Mouse (Mus musculus): ENCODE results near the gene Arhgap10. TPM values are rescaled to one million over a fixed set of nuclear protein-coding genes. Genes with fewer than 3 reads are reported as not detected.
A peak's percentile ranks its signal among the peaks of the same experiment; 100 is the strongest.

The Arhgap10 gene
- polyA plus RNA-seq, 1 experiment = 17.6 TPM

- Histone ChIP-seq H3K79me3 (ENCODE audit: low read depth) (peaks cover 65% of the 10 kb centered on the region), H3K4me3 (ENCODE audit: insufficient read depth, poor library complexity, severe bottlenecking) (no peak overlapping the region), H3ac (ENCODE audit: control insufficient read depth, insufficient read length, low read depth) (no peak overlapping the region), H3K36me3 (ENCODE audit: control insufficient read depth, insufficient read depth) (no peaks in the 10 kb centered on the region), H3K79me2 (ENCODE audit: control insufficient read depth, insufficient read depth) (peaks cover 97% of the 10 kb centered on the region), H3K27me3 (ENCODE audit: control insufficient read depth, insufficient read depth, insufficient read length) (no peaks in the 10 kb centered on the region)
- TF ChIP-seq CTCF (IDR thresholded peaks at IDR 0.05; ENCODE audit: control insufficient read depth, insufficient read depth, insufficient read length) = no peak
- TF ChIP-seq CEBPB (IDR thresholded peaks at IDR 0.05; ENCODE audit: low read depth) = no peak
- no peak for TF ChIP-seq FOSL1 (IDR thresholded peaks at IDR 0.05; ENCODE audit: insufficient read depth, low read length, poor library complexity, severe bottlenecking)
- no peak for TF ChIP-seq MYOD1 (IDR thresholded peaks at IDR 0.05; ENCODE audit: control insufficient read depth, insufficient read length, low read depth)
- no peak for TF ChIP-seq MYOG (IDR thresholded peaks at IDR 0.05; ENCODE audit: control insufficient read depth, extremely low read depth, insufficient read length)
- TF ChIP-seq USF1 (IDR thresholded peaks at IDR 0.05; ENCODE audit: low read depth) = no peak
- no peak for TF ChIP-seq MAX (IDR thresholded peaks at IDR 0.05)
Measured at GRCm38 (mm10) chr8:77488215-77488606, 29.5 kb downstream of the Arhgap10 start.

GRCm38 (mm10) chr8:77487590-77488214, 30.1 kb downstream of the Arhgap10 start:
- H3K36me3 ChIP-seq (ENCODE audit: control insufficient read depth, insufficient read depth) = no peaks in the 10 kb centered on the region
- H3K4me3 ChIP-seq (ENCODE audit: insufficient read depth, poor library complexity, severe bottlenecking) = no peak overlapping the region
- TF ChIP-seq MYOD1 (IDR thresholded peaks at IDR 0.05; ENCODE audit: control insufficient read depth, insufficient read length, low read depth) = peak; percentile 73
- TF ChIP-seq CEBPB (IDR thresholded peaks at IDR 0.05; ENCODE audit: low read depth) = no peak
- peak; percentile 30 for TF ChIP-seq FOSL1 (IDR thresholded peaks at IDR 0.05; ENCODE audit: insufficient read depth, low read length, poor library complexity, severe bottlenecking)
- H3ac ChIP-seq (ENCODE audit: control insufficient read depth, insufficient read length, low read depth) = no peak overlapping the region
- H3K79me2 ChIP-seq (ENCODE audit: control insufficient read depth, insufficient read depth) = peaks cover 97% of the 10 kb centered on the region
- H3K27me3 ChIP-seq (ENCODE audit: control insufficient read depth, insufficient read depth, insufficient read length) = no peaks in the 10 kb centered on the region
- peaks cover 67% of the 10 kb centered on the region for H3K79me3 ChIP-seq (ENCODE audit: low read depth)

GRCm38 (mm10) chr8:77486749-77487148, 31.0 kb downstream of the Arhgap10 start:
- Histone ChIP-seq H3K27me3 (ENCODE audit: control insufficient read depth, insufficient read depth, insufficient read length) (no peaks in the 10 kb centered on the region), H3K36me3 (ENCODE audit: control insufficient read depth, insufficient read depth) (no peaks in the 10 kb centered on the region), H3K79me3 (ENCODE audit: low read depth) (peaks cover 68% of the 10 kb centered on the region), H3K79me2 (ENCODE audit: control insufficient read depth, insufficient read depth) (peaks cover 99% of the 10 kb centered on the region), H3ac (ENCODE audit: control insufficient read depth, insufficient read length, low read depth) (no peak overlapping the region), H3K4me3 (ENCODE audit: insufficient read depth, poor library complexity, severe bottlenecking) (no peak overlapping the region)
- no peak for TF ChIP-seq CTCF (IDR thresholded peaks at IDR 0.05; ENCODE audit: control insufficient read depth, insufficient read depth, insufficient read length)
- TF ChIP-seq USF1 (IDR thresholded peaks at IDR 0.05; ENCODE audit: low read depth) = no peak
- no peak for TF ChIP-seq CEBPB (IDR thresholded peaks at IDR 0.05; ENCODE audit: low read depth)
- no peak for TF ChIP-seq MYOD1 (IDR thresholded peaks at IDR 0.05; ENCODE audit: control insufficient read depth, insufficient read length, low read depth)
- no peak for TF ChIP-seq FOSL1 (IDR thresholded peaks at IDR 0.05; ENCODE audit: insufficient read depth, low read length, poor library complexity, severe bottlenecking)
- no peak for TF ChIP-seq MYOG (IDR thresholded peaks at IDR 0.05; ENCODE audit: control insufficient read depth, extremely low read depth, insufficient read length)
- no peak for TF ChIP-seq MAX (IDR thresholded peaks at IDR 0.05)

GRCm38 (mm10) chr8:77484817-77485216, 32.9 kb downstream of the Arhgap10 start:
- H3K27me3 ChIP-seq (ENCODE audit: control insufficient read depth, insufficient read depth, insufficient read length) = no peaks in the 10 kb centered on the region
- H3ac ChIP-seq (ENCODE audit: control insufficient read depth, insufficient read length, low read depth) = no peak overlapping the region
- peaks cover 73% of the 10 kb centered on the region for H3K79me3 ChIP-seq (ENCODE audit: low read depth)
- TF ChIP-seq MYOD1 (IDR thresholded peaks at IDR 0.05; ENCODE audit: control insufficient read depth, insufficient read length, low read depth) (no peak), MAX (IDR thresholded peaks at IDR 0.05) (no peak), USF1 (IDR thresholded peaks at IDR 0.05; ENCODE audit: low read depth) (no peak), CTCF (IDR thresholded peaks at IDR 0.05; ENCODE audit: control insufficient read depth, insufficient read depth, insufficient read length) (no peak), CEBPB (IDR thresholded peaks at IDR 0.05; ENCODE audit: low read depth) (no peak), MYOG (IDR thresholded peaks at IDR 0.05; ENCODE audit: control insufficient read depth, extremely low read depth, insufficient read length) (no peak), FOSL1 (IDR thresholded peaks at IDR 0.05; ENCODE audit: insufficient read depth, low read length, poor library complexity, severe bottlenecking) (no peak)
- peaks cover 100% of the 10 kb centered on the region for H3K79me2 ChIP-seq (ENCODE audit: control insufficient read depth, insufficient read depth)
- no peak overlapping the region for H3K4me3 ChIP-seq (ENCODE audit: insufficient read depth, poor library complexity, severe bottlenecking)
- no peaks in the 10 kb centered on the region for H3K36me3 ChIP-seq (ENCODE audit: control insufficient read depth, insufficient read depth)

GRCm38 (mm10) chr8:77484266-77484665, 33.5 kb downstream of the Arhgap10 start:
- Histone ChIP-seq H3K79me2 (ENCODE audit: control insufficient read depth, insufficient read depth) (peaks cover 100% of the 10 kb centered on the region), H3K4me3 (ENCODE audit: insufficient read depth, poor library complexity, severe bottlenecking) (no peak overlapping the region), H3ac (ENCODE audit: control insufficient read depth, insufficient read length, low read depth) (no peak overlapping the region), H3K36me3 (ENCODE audit: control insufficient read depth, insufficient read depth) (no peaks in the 10 kb centered on the region), H3K79me3 (ENCODE audit: low read depth) (peaks cover 74% of the 10 kb centered on the region), H3K27me3 (ENCODE audit: control insufficient read depth, insufficient read depth, insufficient read length) (no peaks in the 10 kb centered on the region)
- TF ChIP-seq MAX (IDR thresholded peaks at IDR 0.05) = no peak
- TF ChIP-seq MYOD1 (IDR thresholded peaks at IDR 0.05; ENCODE audit: control insufficient read depth, insufficient read length, low read depth) = no peak
- no peak for TF ChIP-seq USF1 (IDR thresholded peaks at IDR 0.05; ENCODE audit: low read depth)
- no peak for TF ChIP-seq MYOG (IDR thresholded peaks at IDR 0.05; ENCODE audit: control insufficient read depth, extremely low read depth, insufficient read length)
- no peak for TF ChIP-seq CTCF (IDR thresholded peaks at IDR 0.05; ENCODE audit: control insufficient read depth, insufficient read depth, insufficient read length)
- TF ChIP-seq FOSL1 (IDR thresholded peaks at IDR 0.05; ENCODE audit: insufficient read depth, low read length, poor library complexity, severe bottlenecking) = no peak
- no peak for TF ChIP-seq CEBPB (IDR thresholded peaks at IDR 0.05; ENCODE audit: low read depth)

- H3K79me3 ChIP-seq (ENCODE audit: low read depth) = peaks cover 74% of the 10 kb centered on the region
- no peak for TF ChIP-seq MYOD1 (IDR thresholded peaks at IDR 0.05; ENCODE audit: control insufficient read depth, insufficient read length, low read depth)
- no peak for TF ChIP-seq CTCF (IDR thresholded peaks at IDR 0.05; ENCODE audit: control insufficient read depth, insufficient read depth, insufficient read length)
- no peak for TF ChIP-seq FOSL1 (IDR thresholded peaks at IDR 0.05; ENCODE audit: insufficient read depth, low read length, poor library complexity, severe bottlenecking)
- TF ChIP-seq CEBPB (IDR thresholded peaks at IDR 0.05; ENCODE audit: low read depth) = no peak
- TF ChIP-seq MYOG (IDR thresholded peaks at IDR 0.05; ENCODE audit: control insufficient read depth, extremely low read depth, insufficient read length) = no peak
- TF ChIP-seq USF1 (IDR thresholded peaks at IDR 0.05; ENCODE audit: low read depth) = no peak
- TF ChIP-seq MAX (IDR thresholded peaks at IDR 0.05) = no peak
- H3K36me3 ChIP-seq (ENCODE audit: control insufficient read depth, insufficient read depth) = no peaks in the 10 kb centered on the region
- H3K79me2 ChIP-seq (ENCODE audit: control insufficient read depth, insufficient read depth) = peaks cover 100% of the 10 kb centered on the region
- H3ac ChIP-seq (ENCODE audit: control insufficient read depth, insufficient read length, low read depth) = no peak overlapping the region
- H3K27me3 ChIP-seq (ENCODE audit: control insufficient read depth, insufficient read depth, insufficient read length) = no peaks in the 10 kb centered on the region
- no peak overlapping the region for H3K4me3 ChIP-seq (ENCODE audit: insufficient read depth, poor library complexity, severe bottlenecking)
Measured at GRCm38 (mm10) chr8:77483676-77484075, 34.1 kb downstream of the Arhgap10 start.
